Mouse (Mus musculus): Measurements from ENCODE around the gene Carm1.
"Not testable (repeated sequence)": the region's sequence is repeated elsewhere in the genome, so short reads cannot be mapped to it uniquely, and the experiment has no call there.

Carm1 gene

GRCm38 (mm10) chr9:21546789-21547074, at the start of gene Carm1:
Gene Carm1 (plus strand): TSS chr9:21546894.
- no peak for DNase-seq (ENCODE audit: extremely low spot score, low spot score)

GRCm38 (mm10) chr9:21497050-21497542, 49.6 kb upstream of the Carm1 start:
- DNase-seq (ENCODE audit: extremely low spot score, low spot score): no peak

GRCm38 (mm10) chr9:21497664-21498063, 49.0 kb upstream of the Carm1 start:
- DNase-seq (ENCODE audit: extremely low spot score, low spot score): no peak

- DNase-seq (ENCODE audit: extremely low spot score, low spot score): no peak
These were observed 48.3 kb upstream of the Carm1 start for GRCm38 (mm10) chr9:21498284-21498902.

- DNase-seq (ENCODE audit: extremely low spot score, low spot score): no peak
These were observed 43.3 kb upstream of the Carm1 start for GRCm38 (mm10) chr9:21503352-21503751.

- DNase-seq (ENCODE audit: extremely low spot score, low spot score): no peak
These were observed 40.9 kb upstream of the Carm1 start for GRCm38 (mm10) chr9:21505767-21506166.

GRCm38 (mm10) chr9:21507753-21508430, 38.8 kb upstream of the Carm1 start:
- no peak for DNase-seq (ENCODE audit: extremely low spot score, low spot score)

- DNase-seq (ENCODE audit: extremely low spot score, low spot score): no peak
These were observed 37.8 kb upstream of the Carm1 start for GRCm38 (mm10) chr9:21508871-21509404.

- DNase-seq (ENCODE audit: extremely low spot score, low spot score): peak; percentile 97
These were observed 36.7 kb upstream of the Carm1 start, which contains the start of gene Tmed1 for GRCm38 (mm10) chr9:21509772-21510688. Gene Tmed1 (minus strand): TSS chr9:21510252.

GRCm38 (mm10) chr9:21510689-21511015, 36.0 kb upstream of the Carm1 start:
- DNase-seq (ENCODE audit: extremely low spot score, low spot score): no peak

GRCm38 (mm10) chr9:21511052-21511451, 35.6 kb upstream of the Carm1 start:
- no peak for DNase-seq (ENCODE audit: extremely low spot score, low spot score)

GRCm38 (mm10) chr9:21513466-21513865, 33.2 kb upstream of the Carm1 start:
- no peak for DNase-seq (ENCODE audit: extremely low spot score, low spot score)

- DNase-seq (ENCODE audit: extremely low spot score, low spot score): no peak
These were observed 28.7 kb upstream of the Carm1 start for GRCm38 (mm10) chr9:21517947-21518495.

GRCm38 (mm10) chr9:21518690-21519089, 28.0 kb upstream of the Carm1 start:
- not testable (repeated sequence) for DNase-seq (ENCODE audit: extremely low spot score, low spot score)

GRCm38 (mm10) chr9:21525142-21525936, 21.4 kb upstream of the Carm1 start:
- no peak for DNase-seq (ENCODE audit: extremely low spot score, low spot score)

GRCm38 (mm10) chr9:21525937-21526633, 20.6 kb upstream of the Carm1 start, which contains the start of gene AB124611:
Gene AB124611 (plus strand): TSS chr9:21526176.
- DNase-seq (ENCODE audit: extremely low spot score, low spot score): no peak

GRCm38 (mm10) chr9:21526634-21526944, 20.1 kb upstream of the Carm1 start:
- DNase-seq (ENCODE audit: extremely low spot score, low spot score): no peak

- no peak for DNase-seq (ENCODE audit: extremely low spot score, low spot score)
These were observed 19.4 kb upstream of the Carm1 start for GRCm38 (mm10) chr9:21527100-21527801.

- no peak for DNase-seq (ENCODE audit: extremely low spot score, low spot score)
These were observed 18.8 kb upstream of the Carm1 start for GRCm38 (mm10) chr9:21527917-21528324.

- no peak for DNase-seq (ENCODE audit: extremely low spot score, low spot score)
These were observed 10.2 kb upstream of the Carm1 start for GRCm38 (mm10) chr9:21536501-21536900.

Measured in neural tube, embryonic 10.5 days (tissue).